In genomic region chr14:56667969-56668802, GRCm38 (mm10) we compare ENCODE assay signal across 8 mouse cellular contexts. TPM values are rescaled to one million over a fixed set of nuclear protein-coding genes. Genes with fewer than 3 reads are reported as not detected.
DNase-seq lines count a peak whose midpoint lies in the region; ATAC-seq and TF ChIP-seq lines count a peak whose summit lies in the region.

Mphosph8 (plus strand) TSS chr14:56668248.

- H3K4me2 ChIP-seq in heart, embryonic 15.5 days: peak within 1 kb of the TSS; percentile 76
- peak within 1 kb of the TSS; percentile 96 for H3K4me2 ChIP-seq in liver, embryonic 14.5 days (ENCODE audit: low read depth)
- peak within 1 kb of the TSS; percentile 58 for H3K4me2 ChIP-seq in neural tube, embryonic 11.5 days (ENCODE audit: low read depth)
- peak within 1 kb of the TSS; percentile 70 for H3K4me2 ChIP-seq in stomach, postnatal 0 days (replicated peaks; ENCODE audit: low read depth)

- H3K9ac ChIP-seq in heart, embryonic 15.5 days: peak within 1 kb of the TSS; percentile 66
- peak within 1 kb of the TSS; percentile 96 for H3K9ac ChIP-seq in liver, embryonic 14.5 days (replicated peaks)
- H3K9ac ChIP-seq in neural tube, embryonic 11.5 days (ENCODE audit: low read length): peak within 1 kb of the TSS; percentile 90
- peak within 1 kb of the TSS; percentile 78 for H3K9ac ChIP-seq in stomach, postnatal 0 days (ENCODE audit: low read length)

- no peak for TF ChIP-seq EP300 in liver, embryonic 14.5 days (IDR thresholded peaks at IDR 0.05; ENCODE audit: low read depth)
- TF ChIP-seq EP300 in stomach, postnatal 0 days (optimal IDR thresholded peaks at IDR 0.05): no peak

- DNase-seq in CD8-positive naive resting alpha-beta T cell, adult 2 months (ENCODE audit: low read depth in 2 of 2, low spot score in 2 of 2): peak; percentile 96 to 98
- peak; percentile 99 for DNase-seq in c-Kit-positive CD71-negative TER-119-negative erythroid progenitor cells, embryonic 14.5 days (ENCODE audit: low read depth)
- DNase-seq in forebrain, embryonic 10.5 days (ENCODE audit: extremely low spot score, low spot score): peak; percentile 100
- DNase-seq in kidney, postnatal 25 days: peak; percentile 99 to 100
- DNase-seq in liver, embryonic 14.5 days (ENCODE audit: low read depth in 3 of 3, low spot score in 3 of 3): peak; percentile 99 to 100 (median 99)
- DNase-seq in neural tube, embryonic 11.5 days (ENCODE audit: low spot score): peak; percentile 100
- DNase-seq in stomach, postnatal 0 days (ENCODE audit: low spot score): peak; percentile 99

- peak within 1 kb of the TSS; percentile 76 for H3K4me3 ChIP-seq in forebrain, embryonic 10.5 days
- peak within 1 kb of the TSS; percentile 86 for H3K4me3 ChIP-seq in heart, embryonic 15.5 days
- peak within 1 kb of the TSS; percentile 91 to 92 for H3K4me3 ChIP-seq in liver, embryonic 14.5 days (ENCODE audit: insufficient read depth in 1 of 2, low read depth in 2 of 2, low read length in 2 of 2)
- H3K4me3 ChIP-seq in neural tube, embryonic 11.5 days (ENCODE audit: low read depth, low read length): peak within 1 kb of the TSS; percentile 94
- peak within 1 kb of the TSS; percentile 90 for H3K4me3 ChIP-seq in stomach, postnatal 0 days (ENCODE audit: low read depth, low read length)

- no peaks in the 10 kb centered on the region for H3K27me3 ChIP-seq in forebrain, embryonic 10.5 days (ENCODE audit: poor library complexity, severe bottlenecking)
- no peaks in the 10 kb centered on the region for H3K27me3 ChIP-seq in heart, embryonic 15.5 days
- H3K27me3 ChIP-seq in liver, embryonic 14.5 days (ENCODE audit: control insufficient read depth, insufficient read depth, low read length): no peaks in the 10 kb centered on the region
- H3K27me3 ChIP-seq in neural tube, embryonic 11.5 days (ENCODE audit: control insufficient read depth, insufficient read depth, low read length): no peaks in the 10 kb centered on the region
- H3K27me3 ChIP-seq in stomach, postnatal 0 days (ENCODE audit: control insufficient read depth, insufficient read depth, low read length): no peaks in the 10 kb centered on the region

- under 1% methylated on average over 70 of the region's 70 CpGs for WGBS in forebrain, embryonic 10.5 days
- WGBS in heart, embryonic 15.5 days: under 1% methylated on average over 70 of the region's 70 CpGs
- WGBS in liver, embryonic 14.5 days (ENCODE audit: insufficient replicate concordance): under 1% methylated on average over 70 of the region's 70 CpGs
- under 1% methylated on average over 70 of the region's 70 CpGs for WGBS in neural tube, embryonic 11.5 days
- WGBS in stomach, postnatal 0 days: under 1% methylated on average over 70 of the region's 70 CpGs

- peaks cover 21% of the 10 kb centered on the region for H3K36me3 ChIP-seq in forebrain, embryonic 10.5 days (replicated peaks)
- H3K36me3 ChIP-seq in heart, embryonic 15.5 days: peaks cover 12% of the 10 kb centered on the region
- H3K36me3 ChIP-seq in liver, embryonic 14.5 days (replicated peaks; ENCODE audit: control insufficient read depth, insufficient read depth, low read depth): peaks cover 5% of the 10 kb centered on the region
- H3K36me3 ChIP-seq in neural tube, embryonic 11.5 days (ENCODE audit: control insufficient read depth, insufficient read depth, low read length): peaks cover 3% of the 10 kb centered on the region; the same call in 1 of the 2 replicates
- no peaks in the 10 kb centered on the region for H3K36me3 ChIP-seq in stomach, postnatal 0 days (ENCODE audit: control insufficient read depth, insufficient read depth, low read length)

- H3K9me3 ChIP-seq in forebrain, embryonic 10.5 days: no peaks in the 10 kb centered on the region
- no peaks in the 10 kb centered on the region for H3K9me3 ChIP-seq in heart, embryonic 15.5 days (replicated peaks)
- H3K9me3 ChIP-seq in liver, embryonic 14.5 days (ENCODE audit: control insufficient read depth, low read length): no peaks in the 10 kb centered on the region
- H3K9me3 ChIP-seq in neural tube, embryonic 11.5 days (ENCODE audit: control insufficient read depth, low read length): no peaks in the 10 kb centered on the region
- H3K9me3 ChIP-seq in stomach, postnatal 0 days (ENCODE audit: control insufficient read depth, low read length): no peaks in the 10 kb centered on the region

- H3K27ac ChIP-seq in forebrain, embryonic 10.5 days: peak within 1 kb of the TSS; percentile 93
- peak within 1 kb of the TSS; percentile 93 for H3K27ac ChIP-seq in heart, embryonic 15.5 days
- peak within 1 kb of the TSS; percentile 82 for H3K27ac ChIP-seq in liver, embryonic 14.5 days
- peak within 1 kb of the TSS; percentile 91 for H3K27ac ChIP-seq in neural tube, embryonic 11.5 days (ENCODE audit: low read depth, low read length)
- peak within 1 kb of the TSS; percentile 91 for H3K27ac ChIP-seq in stomach, postnatal 0 days (replicated peaks)

- no peak for TF ChIP-seq CTCF in liver, embryonic 14.5 days (IDR thresholded peaks at IDR 0.05; ENCODE audit: low read depth)
- no peak; the same call in 1 of the 2 replicates for TF ChIP-seq CTCF in stomach, postnatal 0 days (IDR thresholded peaks at IDR 0.05; ENCODE audit: low read depth)

- peaks cover 27% of the 10 kb centered on the region for H3K4me1 ChIP-seq in forebrain, embryonic 10.5 days
- H3K4me1 ChIP-seq in heart, embryonic 15.5 days (replicated peaks): peaks cover 20% of the 10 kb centered on the region
- H3K4me1 ChIP-seq in liver, embryonic 14.5 days (replicated peaks; ENCODE audit: control insufficient read depth in 2 of 2, insufficient read depth in 2 of 2, low read length in 1 of 2): peaks cover 10 to 13% of the 10 kb centered on the region in 2 experiments
- peaks cover 12% of the 10 kb centered on the region for H3K4me1 ChIP-seq in neural tube, embryonic 11.5 days (ENCODE audit: control insufficient read depth, insufficient read depth, low read length)
- H3K4me1 ChIP-seq in stomach, postnatal 0 days (replicated peaks; ENCODE audit: control insufficient read depth, insufficient read depth): peaks cover 4% of the 10 kb centered on the region; the same call in 1 of the 2 replicates

- ATAC-seq in heart, embryonic 15.5 days (replicated peaks; ENCODE audit: insufficient number of reproducible peaks, insufficient read depth, low FRiP score, low read depth): peak; percentile 100
- peak; percentile 100 for ATAC-seq in liver, embryonic 14.5 days (ENCODE audit: insufficient read depth)
- ATAC-seq in neural tube, embryonic 11.5 days (ENCODE audit: insufficient read depth, low FRiP score, low TSS enrichment): peak; percentile 100
- peak; percentile 100 for ATAC-seq in stomach, postnatal 0 days (ENCODE audit: low FRiP score, low TSS enrichment)

RNA-seq across cellular contexts. Expression of gene Mphosph8, which starts in this region (rescaled TPM):
- 44.0 and 50.3 TPM in 2 replicates for polyA plus RNA-seq in forebrain, embryonic 10.5 days (2016; fragmentation: Nextera tagmentation; extraction: Ambion mirVana)
- 18.9 and 28.2 TPM in 2 replicates for polyA plus RNA-seq in heart, embryonic 15.5 days (2015; fragmentation: Nextera tagmentation; extraction: Ambion mirVana)
- polyA plus RNA-seq in liver, embryonic 14.5 days (2012; rRNA removed): 7.2 and 8.9 TPM in 2 replicates
- polyA plus RNA-seq in liver, embryonic 14.5 days (2014; fragmentation: Nextera tagmentation; extraction: Ambion mirVana): 9.1 and 10.1 TPM in 2 replicates
- polyA plus RNA-seq in neural tube, embryonic 11.5 days (2014; fragmentation: Nextera tagmentation; extraction: Ambion mirVana): 38.7 and 45.5 TPM in 2 replicates
- polyA plus RNA-seq in stomach, postnatal 0 days (2015; fragmentation: Nextera tagmentation; extraction: Ambion mirVana): 15.7 and 17.7 TPM in 2 replicates

Comparison
In these comparisons a context has a peak if more than half of its experiments do, and no peak if none do; other contexts are left out.
1. Peak in every context shown above with its lines: DNase-seq, ATAC-seq, H3K4me3 ChIP-seq and H3K27ac ChIP-seq.